Mouse (Mus musculus): ENCODE data around the gene Lck.

GRCm38 (mm10) chr4:129575171-129575844, 1.9 kb upstream of the Lck start:
- TF ChIP-seq CTCF (IDR thresholded peaks at IDR 0.05; ENCODE audit: control insufficient read depth, insufficient read depth, insufficient replicate concordance, low read depth, low read length) (no peak), POLR2A (IDR thresholded peaks at IDR 0.05; ENCODE audit: control insufficient read depth, low read depth, low read length) (no peak)

All from testis, adult 2 months (tissue).